Mouse (Mus musculus): ENCODE data around the gene Serpina3k.
"Not testable (repeated sequence)": the region's sequence is repeated elsewhere in the genome, so short reads cannot be mapped to it uniquely, and the experiment has no call there.

Gene Serpina3k

GRCm38 (mm10) chr12:104338226-104338625 lies at the start of gene Serpina3k, which contains the start of gene Serpina3m:
Gene Serpina3k, plus strand, starts transcription at chr12:104338486.
Gene Serpina3m, plus strand, starts transcription at chr12:104338486.
- DNase-seq (ENCODE audit: low read depth, low spot score): not testable (repeated sequence)

DNA sequence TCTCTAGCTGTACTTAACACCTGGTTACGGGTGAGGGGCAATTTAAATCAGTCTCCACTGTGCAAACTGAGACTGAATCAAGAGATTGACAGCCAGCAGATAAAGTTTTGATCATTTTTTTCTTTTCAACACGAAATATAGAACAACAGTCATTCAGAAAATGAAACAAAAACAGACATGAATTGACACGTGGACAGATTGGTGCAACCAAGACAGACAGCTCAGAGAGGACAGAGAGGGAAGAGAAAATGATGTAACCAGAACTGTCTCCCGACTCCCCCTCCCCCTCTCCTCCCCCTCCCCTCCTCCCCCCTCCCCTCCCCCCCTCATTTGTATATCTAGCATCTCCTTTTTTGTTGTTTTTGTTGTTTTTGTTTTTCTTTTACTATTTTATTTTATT lies 48.4 kb upstream of the Serpina3k start:
- DNase-seq (ENCODE audit: low read depth, low spot score): no peak

GRCm38 (mm10) chr12:104293963-104294362 lies 44.3 kb upstream of the Serpina3k start:
- DNase-seq (ENCODE audit: low read depth, low spot score): no peak

GRCm38 (mm10) chr12:104298049-104298448 lies 40.2 kb upstream of the Serpina3k start:
- DNase-seq (ENCODE audit: low read depth, low spot score): no peak

- DNase-seq (ENCODE audit: low read depth, low spot score): no peak
Measured at GRCm38 (mm10) chr12:104305991-104306390, 32.3 kb upstream of the Serpina3k start.

- no peak for DNase-seq (ENCODE audit: low read depth, low spot score)
Measured at GRCm38 (mm10) chr12:104314253-104314652, 24.0 kb upstream of the Serpina3k start, which contains the start of gene Serpina3j. Gene Serpina3j, plus strand, starts transcription at chr12:104314553.

DNA sequence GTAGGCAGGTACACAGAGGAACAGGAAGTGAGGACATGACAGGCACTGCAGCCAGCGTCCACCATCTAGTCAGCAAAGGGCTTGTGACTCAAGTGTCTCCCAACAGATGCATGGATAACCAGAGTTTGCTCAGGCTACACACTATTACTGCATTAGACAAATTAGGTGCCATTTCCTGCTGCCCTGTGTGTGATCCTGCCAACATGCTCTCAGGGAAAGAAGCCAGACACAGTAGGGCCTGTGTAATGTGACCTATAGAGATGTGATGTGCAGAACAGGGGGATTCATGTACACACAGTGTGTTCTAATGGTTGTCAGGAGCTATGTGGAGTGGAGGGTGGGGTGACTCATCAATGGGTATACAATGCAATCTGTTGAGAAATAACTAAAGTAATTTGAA lies 15.8 kb upstream of the Serpina3k start:
- DNase-seq (ENCODE audit: low read depth, low spot score): no peak

GRCm38 (mm10) chr12:104331701-104332100 lies 6.6 kb upstream of the Serpina3k start:
- DNase-seq (ENCODE audit: low read depth, low spot score): no peak

- DNase-seq (ENCODE audit: low read depth, low spot score): not testable (repeated sequence)
Measured at GRCm38 (mm10) chr12:104336873-104337272, 1.4 kb upstream of the Serpina3k start.

GRCm38 (mm10) chr12:104338705-104339104 lies 419 bp downstream of the Serpina3k start:
- DNase-seq (ENCODE audit: low read depth, low spot score): no peak

DNA sequence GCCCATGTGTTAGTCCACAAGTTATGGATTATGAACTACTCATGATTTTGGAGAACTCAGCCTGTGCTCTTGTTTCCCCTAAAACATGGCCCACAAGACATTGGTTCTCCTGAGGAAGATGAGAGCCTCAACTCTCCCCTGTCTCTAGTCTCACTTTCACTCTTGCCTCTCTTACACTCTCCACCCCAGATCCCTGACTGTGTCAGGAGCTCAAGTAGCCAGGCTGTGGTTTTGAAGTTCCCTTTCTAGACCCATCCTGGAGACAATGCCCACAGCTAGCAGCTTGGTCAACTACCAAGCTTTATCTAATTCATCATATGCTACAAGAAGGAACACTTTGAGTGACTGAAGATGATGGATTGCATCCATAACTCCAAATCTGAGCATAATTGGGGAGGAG lies 4.2 kb downstream of the Serpina3k start:
- DNase-seq (ENCODE audit: low read depth, low spot score): not testable (repeated sequence)

- DNase-seq (ENCODE audit: low read depth, low spot score): no peak
Measured at GRCm38 (mm10) chr12:104345181-104345580, 6.9 kb downstream of the Serpina3k start.

DNA sequence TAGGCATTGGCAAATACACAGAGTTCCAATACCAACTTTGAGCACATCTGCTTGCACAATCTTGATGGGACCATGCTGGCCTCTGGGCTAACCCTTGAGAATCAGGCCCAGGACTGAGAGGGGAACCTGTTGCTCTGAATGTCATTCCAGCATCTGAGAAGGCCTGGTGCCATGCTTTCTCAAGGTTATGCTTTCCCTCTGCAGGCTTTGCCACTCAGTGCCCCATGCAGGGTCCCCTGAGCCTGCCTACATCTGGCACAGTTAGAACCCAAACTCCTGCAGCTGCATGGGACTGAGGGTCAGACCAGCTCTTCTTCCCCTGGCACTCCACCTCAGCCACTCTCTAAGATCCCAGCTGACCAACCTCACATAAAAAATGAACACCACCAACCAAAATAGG lies 7.4 kb downstream of the Serpina3k start:
- DNase-seq (ENCODE audit: low read depth, low spot score): no peak

- DNase-seq (ENCODE audit: low read depth, low spot score): no peak
Measured at GRCm38 (mm10) chr12:104347091-104347490, 8.8 kb downstream of the Serpina3k start.

- DNase-seq (ENCODE audit: low read depth, low spot score): not testable (repeated sequence)
Measured at GRCm38 (mm10) chr12:104351812-104352211, 13.5 kb downstream of the Serpina3k start.

- DNase-seq (ENCODE audit: low read depth, low spot score): no peak
Measured at GRCm38 (mm10) chr12:104356006-104356405, 17.7 kb downstream of the Serpina3k start.

- no peak for DNase-seq (ENCODE audit: low read depth, low spot score)
Measured at GRCm38 (mm10) chr12:104369986-104370385, 31.7 kb downstream of the Serpina3k start.

- DNase-seq (ENCODE audit: low read depth, low spot score): not testable (repeated sequence)
Measured at GRCm38 (mm10) chr12:104377179-104377578, 38.9 kb downstream of the Serpina3k start.

- not testable (repeated sequence) for DNase-seq (ENCODE audit: low read depth, low spot score)
Measured at GRCm38 (mm10) chr12:104378351-104378750, 40.1 kb downstream of the Serpina3k start.

DNA sequence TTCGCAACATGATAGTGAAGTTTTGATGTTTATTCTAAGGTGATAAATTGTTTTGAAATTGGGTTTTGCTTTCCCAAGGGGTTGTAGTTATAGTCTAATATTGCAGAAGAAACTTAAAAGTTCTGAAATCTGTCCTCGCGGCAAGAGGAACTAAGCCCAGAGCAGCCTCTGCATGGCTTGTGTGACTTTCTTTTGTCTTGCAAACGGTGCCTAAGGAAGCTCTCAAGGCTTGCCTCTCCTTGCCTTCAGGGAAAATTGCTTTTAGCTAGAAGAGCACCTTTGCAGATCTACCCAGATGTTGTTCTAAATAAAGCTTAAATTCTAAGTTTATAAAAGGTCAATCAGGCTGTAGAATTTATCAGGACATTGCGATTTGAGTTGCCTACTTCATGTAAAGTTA lies 40.5 kb downstream of the Serpina3k start:
- DNase-seq (ENCODE audit: low read depth, low spot score): not testable (repeated sequence)

- no peak for DNase-seq (ENCODE audit: low read depth, low spot score)
Measured at GRCm38 (mm10) chr12:104379856-104380255, 41.6 kb downstream of the Serpina3k start.

- DNase-seq (ENCODE audit: low read depth, low spot score): not testable (repeated sequence)
Measured at GRCm38 (mm10) chr12:104381071-104381604, 42.9 kb downstream of the Serpina3k start.

GRCm38 (mm10) chr12:104385987-104386386 lies 47.7 kb downstream of the Serpina3k start:
- DNase-seq (ENCODE audit: low read depth, low spot score): not testable (repeated sequence)

DNA sequence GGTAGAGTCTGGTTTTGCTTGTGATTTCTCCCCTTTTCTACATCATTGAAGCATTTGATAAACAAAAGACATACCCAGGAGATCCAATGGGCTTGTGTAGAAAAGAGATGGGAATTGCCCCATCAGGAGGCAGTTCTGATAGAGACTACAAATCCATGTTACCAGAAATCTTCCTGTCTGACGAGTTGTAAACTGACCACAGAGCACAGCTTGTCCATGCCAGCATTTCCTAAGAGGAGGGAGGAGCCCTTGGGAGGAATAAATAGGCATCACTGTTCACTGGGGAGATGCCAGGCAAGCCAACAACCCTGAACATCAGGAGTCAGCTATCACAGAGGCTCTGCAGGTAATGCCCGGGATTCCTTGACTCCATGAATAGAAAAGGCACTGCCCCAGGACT lies 48.6 kb downstream of the Serpina3k start:
- DNase-seq (ENCODE audit: low read depth, low spot score): not testable (repeated sequence)
